Comparison of ENCODE assay signal across 25 mouse cellular contexts in the genomic region with DNA sequence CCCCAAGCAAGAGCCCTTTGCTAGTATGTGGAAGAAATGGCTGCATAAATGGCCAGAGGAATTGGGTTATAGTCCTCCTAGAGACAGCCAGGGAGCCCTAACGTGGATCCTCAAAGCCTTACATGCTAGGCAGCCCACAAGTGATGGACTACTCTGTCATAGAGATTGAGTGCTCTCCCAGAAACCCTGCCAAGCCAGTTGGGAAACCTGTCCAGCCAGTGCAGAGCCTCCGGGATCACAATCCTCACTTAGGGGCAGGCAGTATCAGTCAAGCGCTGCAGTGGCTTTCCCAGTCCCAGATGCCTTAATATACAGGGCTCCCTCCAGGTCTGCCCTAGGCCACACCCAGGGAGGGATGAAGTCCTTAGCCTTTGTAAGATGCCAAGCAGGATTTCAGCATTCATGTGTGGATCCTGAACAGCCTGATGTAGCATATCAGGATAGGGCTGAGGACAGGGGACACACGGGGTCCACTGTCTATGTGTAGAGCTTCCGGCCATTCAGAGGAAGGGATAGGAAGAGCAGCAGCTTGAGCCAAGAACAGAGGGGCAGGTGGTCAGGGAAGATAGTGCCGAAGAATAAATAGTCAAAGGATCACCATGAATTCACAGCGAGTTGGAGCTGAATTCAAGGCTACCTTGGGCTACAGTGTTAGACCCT. TPM values are rescaled to one million over a fixed set of nuclear protein-coding genes. Genes with fewer than 3 reads are reported as not detected.
A peak's percentile ranks its signal among the peaks of the same experiment; 100 is the strongest.
DNase-seq lines count a peak whose midpoint lies in the region; ATAC-seq and TF ChIP-seq lines count a peak whose summit lies in the region.
"Had no signal": no experiment of that assay in that cellular context is flagged by ENCODE, and none has a peak within 500 bp of the region (broad histone marks: within the 10 kb centered on the region; RNA-seq: fewer than 3 reads in every experiment).

No protein-coding gene starts in this region.

- H3K4me2 ChIP-seq in lung, embryonic 16.5 days (ENCODE audit: low read depth, low read length), result no peak overlapping the region
- H3K4me2 ChIP-seq in kidney, embryonic 15.5 days, result no peak overlapping the region
- H3K4me2 ChIP-seq in forebrain, postnatal 0 days (ENCODE audit: low read depth), result no peak overlapping the region
- H3K4me2 ChIP-seq: midbrain, embryonic 12.5 days had no signal

- TF ChIP-seq CTCF in lung, adult 2 months (IDR thresholded peaks at IDR 0.05; ENCODE audit: insufficient read depth, low read length), result no peak
- TF ChIP-seq CTCF in forebrain, postnatal 0 days (IDR thresholded peaks at IDR 0.05; ENCODE audit: low read depth), result no peak

- 46% methylated on average over 7 of the region's 7 CpGs for WGBS in lung, adult 2 months
- WGBS in lung, embryonic 16.5 days, result 51% methylated on average over 7 of the region's 7 CpGs
- 79% methylated on average over 7 of the region's 7 CpGs for WGBS in kidney, embryonic 15.5 days
- WGBS in forebrain, postnatal 0 days, result 87% methylated on average over 7 of the region's 7 CpGs

- DNase-seq in embryo, embryonic 9.5 days (ENCODE audit: extremely low spot score), result peak; percentile 11
- no peak for DNase-seq in embryo, embryonic 11 days
- peak; percentile 46 for DNase-seq in lung, adult 2 months
- DNase-seq in lung, postnatal 14 days, result no peak
- no peak for DNase-seq in layer of hippocampus, adult 9-11 months
- no peak for DNase-seq in forebrain, postnatal 0 days
- DNase-seq: adrenal gland, postnatal 25 days; cerebellum, adult 9-10 months; gastrocnemius, postnatal 36 days; kidney, adult 11 months; kidney, postnatal 14 days; retina, postnatal 1 day; spleen, adult 18-20 months had no signal

- TF ChIP-seq POLR2A in lung, adult 2 months (IDR thresholded peaks at IDR 0.05; ENCODE audit: borderline replicate concordance, extremely low read depth, low read depth, low read length), result no peak

- no peaks in the 10 kb centered on the region for H3K27me3 ChIP-seq in lung, embryonic 16.5 days (ENCODE audit: control insufficient read depth, insufficient read depth, low read depth, low read length)
- H3K27me3 ChIP-seq in kidney, embryonic 15.5 days, result no peaks in the 10 kb centered on the region
- H3K27me3 ChIP-seq in forebrain, postnatal 0 days (ENCODE audit: insufficient read depth, low read length), result no peaks in the 10 kb centered on the region
- H3K27me3 ChIP-seq: midbrain, embryonic 12.5 days had no signal

- H3K27ac ChIP-seq in lung, embryonic 16.5 days (ENCODE audit: low read length), result peak overlapping the region; percentile 32; the same call in 1 of the 2 replicates
- H3K27ac ChIP-seq in kidney, embryonic 15.5 days, result no peak overlapping the region
- H3K27ac ChIP-seq in forebrain, postnatal 0 days (ENCODE audit: low read depth, low read length), result no peak overlapping the region
- H3K27ac ChIP-seq: midbrain, embryonic 12.5 days had no signal

- H3K9ac ChIP-seq in lung, embryonic 16.5 days (ENCODE audit: low read length), result no peak overlapping the region
- no peak overlapping the region for H3K9ac ChIP-seq in kidney, embryonic 15.5 days
- H3K9ac ChIP-seq in forebrain, postnatal 0 days, result no peak overlapping the region
- H3K9ac ChIP-seq: midbrain, embryonic 12.5 days had no signal

- 0 out of 2 replicates have a peak, but pooled peaks cover 2% of the 10 kb centered on the region for H3K36me3 ChIP-seq in lung, embryonic 16.5 days (ENCODE audit: control insufficient read depth, insufficient read depth, low read length)
- H3K36me3 ChIP-seq in kidney, embryonic 15.5 days, result no peaks in the 10 kb centered on the region
- no peaks in the 10 kb centered on the region for H3K36me3 ChIP-seq in forebrain, postnatal 0 days (ENCODE audit: insufficient read depth)
- H3K36me3 ChIP-seq: midbrain, embryonic 12.5 days had no signal

- H3K4me3 ChIP-seq in lung, adult 2 months (replicated peaks; ENCODE audit: extremely low read depth, low read depth, low read length), result no peak overlapping the region
- H3K4me3 ChIP-seq in lung, embryonic 16.5 days (ENCODE audit: low read length), result no peak overlapping the region
- no peak overlapping the region for H3K4me3 ChIP-seq in kidney, embryonic 15.5 days (replicated peaks)
- H3K4me3 ChIP-seq in forebrain, postnatal 0 days (ENCODE audit: low read depth, low read length), result no peak overlapping the region
- H3K4me3 ChIP-seq: midbrain, embryonic 12.5 days; myocyte had no signal

- no peaks in the 10 kb centered on the region for H3K9me3 ChIP-seq in lung, embryonic 16.5 days (ENCODE audit: control insufficient read depth, low read length)
- no peaks in the 10 kb centered on the region for H3K9me3 ChIP-seq in kidney, embryonic 15.5 days (replicated peaks)
- H3K9me3 ChIP-seq in forebrain, postnatal 0 days (ENCODE audit: low read length), result no peaks in the 10 kb centered on the region
- H3K9me3 ChIP-seq: midbrain, embryonic 12.5 days had no signal

- peak; percentile 51 for ATAC-seq in lung, embryonic 16.5 days (ENCODE audit: low read depth)
- no peak for ATAC-seq in kidney, embryonic 15.5 days (replicated peaks; ENCODE audit: low FRiP score)
- ATAC-seq in forebrain, postnatal 0 days, result no peak

- H3K4me1 ChIP-seq in lung, adult 2 months (ENCODE audit: control insufficient read depth, insufficient read depth, low read length), result peaks cover 7% of the 10 kb centered on the region
- H3K4me1 ChIP-seq in lung, embryonic 16.5 days (replicated peaks; ENCODE audit: control insufficient read depth, insufficient read depth, low read length), result peaks cover 30% of the 10 kb centered on the region
- no peaks in the 10 kb centered on the region for H3K4me1 ChIP-seq in kidney, embryonic 15.5 days
- no peaks in the 10 kb centered on the region for H3K4me1 ChIP-seq in forebrain, postnatal 0 days (ENCODE audit: insufficient read depth)
- H3K4me1 ChIP-seq: midbrain, embryonic 12.5 days had no signal

RNA-seq across cellular contexts. Expression of gene Mprip, which starts 27.0 kb away (rescaled TPM):
- polyA plus RNA-seq in lung, adult 2 months (2012; rRNA removed), result 164 and 239 TPM in 2 replicates
- 52.9 and 59.0 TPM in 2 replicates for polyA plus RNA-seq in lung, embryonic 16.5 days (2015; fragmentation: Nextera tagmentation; extraction: Ambion mirVana)
- polyA plus RNA-seq in kidney, embryonic 15.5 days (2015; fragmentation: Nextera tagmentation; extraction: Ambion mirVana), result 46.7 and 51.3 TPM in 2 replicates
- total RNA-seq in forebrain, postnatal 0 days (2014; rRNA removed), result 191 and 205 TPM in 2 replicates
- polyA plus RNA-seq in forebrain, postnatal 0 days (2015; fragmentation: Nextera tagmentation; extraction: Ambion mirVana), result 62.0 and 62.2 TPM in 2 replicates

RNA-seq across cellular contexts. Expression of gene Olfr223, which starts 41.0 kb away (rescaled TPM):
- polyA plus RNA-seq in lung, adult 2 months (2012; rRNA removed), result not detected in 2 replicates
- not detected in 2 replicates for polyA plus RNA-seq in lung, embryonic 16.5 days (2015; fragmentation: Nextera tagmentation; extraction: Ambion mirVana)
- polyA plus RNA-seq in kidney, embryonic 15.5 days (2015; fragmentation: Nextera tagmentation; extraction: Ambion mirVana), result not detected in 2 replicates
- total RNA-seq in forebrain, postnatal 0 days (2014; rRNA removed), result not detected in 2 replicates
- polyA plus RNA-seq in forebrain, postnatal 0 days (2015; fragmentation: Nextera tagmentation; extraction: Ambion mirVana), result not detected in 2 replicates
- total RNA-seq: adrenal gland, postnatal 25 days; CH12.LX; gastrocnemius, postnatal 36 days; layer of hippocampus, postnatal 10 days; left cerebral cortex, postnatal 36 days; neutrophil, adult 5-6 weeks had no signal
- polyA plus RNA-seq: heart, embryonic 14.5 days; hindbrain, embryonic 11.5 days; liver, embryonic 16.5 days; midbrain, embryonic 12.5 days; myocyte; testis, adult 2 months had no signal

RNA-seq across cellular contexts. Expression of gene Olfr222, which starts 58.1 kb away (rescaled TPM):
- polyA plus RNA-seq in lung, adult 2 months (2012; rRNA removed), result not detected in 2 replicates
- not detected in 2 replicates for polyA plus RNA-seq in lung, embryonic 16.5 days (2015; fragmentation: Nextera tagmentation; extraction: Ambion mirVana)
- not detected in 2 replicates for polyA plus RNA-seq in kidney, embryonic 15.5 days (2015; fragmentation: Nextera tagmentation; extraction: Ambion mirVana)
- not detected in 2 replicates for total RNA-seq in forebrain, postnatal 0 days (2014; rRNA removed)
- not detected in 2 replicates for polyA plus RNA-seq in forebrain, postnatal 0 days (2015; fragmentation: Nextera tagmentation; extraction: Ambion mirVana)
- total RNA-seq: adrenal gland, postnatal 25 days; CH12.LX; gastrocnemius, postnatal 36 days; layer of hippocampus, postnatal 10 days; left cerebral cortex, postnatal 36 days; neutrophil, adult 5-6 weeks had no signal
- polyA plus RNA-seq: heart, embryonic 14.5 days; hindbrain, embryonic 11.5 days; liver, embryonic 16.5 days; midbrain, embryonic 12.5 days; myocyte had no signal

Comparison
In these comparisons a context has a peak if more than half of its experiments do, and no peak if none do; other contexts are left out.
1. DNase-seq: peak in embryo, embryonic 9.5 days (single experiment) and lung, adult 2 months (single experiment); none in embryo, embryonic 11 days (single experiment), lung, postnatal 14 days (single experiment), layer of hippocampus, adult 9-11 months (single experiment) and forebrain, postnatal 0 days (single experiment).